Mouse (Mus musculus): Measurements from ENCODE around the gene Pla2g10.
"Not testable (repeated sequence)": the region's sequence is repeated elsewhere in the genome, so short reads cannot be mapped to it uniquely, and the experiment has no call there.

DNA sequence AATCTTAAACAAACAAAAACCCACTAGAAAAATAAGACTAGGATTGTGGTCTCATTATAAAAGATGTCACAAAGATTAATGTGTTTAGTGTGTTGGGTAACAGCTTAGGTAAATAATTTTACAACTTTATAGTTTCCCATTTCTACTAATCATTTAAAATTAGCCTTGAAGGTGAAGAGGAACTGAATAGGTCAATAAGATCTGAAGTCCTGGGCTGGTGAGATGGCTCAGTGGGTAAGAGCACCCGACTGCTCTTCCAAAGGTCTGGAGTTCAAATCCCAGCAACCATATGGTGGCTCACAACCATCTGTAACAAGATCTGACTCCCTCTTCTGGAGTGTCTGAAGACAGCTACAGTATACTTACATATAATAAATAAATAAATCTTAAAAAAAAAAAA lies 32.0 kb upstream of the Pla2g10 start:
- TF ChIP-seq CTCF (IDR thresholded peaks at IDR 0.05; ENCODE audit: borderline replicate concordance, extremely low read depth, insufficient read depth, insufficient read length); POLR2A (IDR thresholded peaks at IDR 0.05; ENCODE audit: borderline replicate concordance, extremely low read depth, insufficient read depth, insufficient read length, poor library complexity, severe bottlenecking): not testable (repeated sequence)
